ENCODE assay signal across 16 mouse cellular contexts in the genomic region with DNA sequence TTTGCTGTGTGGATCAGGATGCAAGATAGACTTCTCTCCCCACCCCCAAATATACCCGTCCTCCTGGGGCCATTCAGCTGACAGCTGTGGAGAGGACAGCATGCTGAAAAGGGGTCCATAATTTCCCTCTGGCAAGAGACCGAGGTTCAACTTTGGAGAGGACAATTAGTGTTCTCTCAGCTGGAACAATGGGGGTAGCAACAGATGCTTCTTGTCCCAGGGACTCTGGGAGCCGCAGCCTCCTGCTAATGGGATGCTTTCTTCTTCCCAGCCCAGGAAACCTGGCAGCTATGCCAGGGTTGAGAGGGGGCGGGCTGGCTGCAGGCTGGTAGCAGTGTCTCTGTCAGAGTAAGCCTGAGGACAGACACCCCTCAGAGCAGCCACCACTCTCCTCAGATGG.
A peak's percentile ranks its signal among the peaks of the same experiment; 100 is the strongest.
DNase-seq lines count a peak whose midpoint lies in the region; ATAC-seq and TF ChIP-seq lines count a peak whose summit lies in the region.
"Had no signal": no experiment of that assay in that cellular context is flagged by ENCODE, and none has a peak within 500 bp of the region (broad histone marks: within the 10 kb centered on the region; RNA-seq: fewer than 3 reads in every experiment).

No protein-coding gene starts in this region.

- no peak for TF ChIP-seq CTCF in forebrain, postnatal 0 days (IDR thresholded peaks at IDR 0.05; ENCODE audit: low read depth)

- no peaks in the 10 kb centered on the region for H3K9me3 ChIP-seq in forebrain, embryonic 13.5 days (replicated peaks)
- no peaks in the 10 kb centered on the region for H3K9me3 ChIP-seq in forebrain, embryonic 11.5 days (ENCODE audit: control insufficient read depth, low read length)
- H3K9me3 ChIP-seq in midbrain, embryonic 14.5 days (ENCODE audit: control insufficient read depth, low read length) = no peaks in the 10 kb centered on the region
- no peaks in the 10 kb centered on the region for H3K9me3 ChIP-seq in midbrain, embryonic 11.5 days (ENCODE audit: control insufficient read depth, low read length)
- H3K9me3 ChIP-seq in forebrain, postnatal 0 days (ENCODE audit: low read length) = no peaks in the 10 kb centered on the region
- no peaks in the 10 kb centered on the region for H3K9me3 ChIP-seq in neural tube, embryonic 13.5 days
- H3K9me3 ChIP-seq: embryonic facial prominence, embryonic 12.5 days; intestine, embryonic 15.5 days had no signal

- no peak overlapping the region for H3K27ac ChIP-seq in forebrain, embryonic 13.5 days
- H3K27ac ChIP-seq in forebrain, embryonic 11.5 days (ENCODE audit: low read depth, low read length) = no peak overlapping the region
- no peak overlapping the region for H3K27ac ChIP-seq in midbrain, embryonic 14.5 days (replicated peaks; ENCODE audit: low read depth, low read length)
- H3K27ac ChIP-seq in midbrain, embryonic 11.5 days (ENCODE audit: low read depth, low read length) = no peak overlapping the region
- no peak overlapping the region for H3K27ac ChIP-seq in forebrain, postnatal 0 days (ENCODE audit: low read depth, low read length)
- H3K27ac ChIP-seq in neural tube, embryonic 13.5 days (replicated peaks) = no peak overlapping the region
- H3K27ac ChIP-seq: embryonic facial prominence, embryonic 12.5 days; intestine, embryonic 15.5 days; kidney, postnatal 0 days; liver, embryonic 14.5 days had no signal

- 20% methylated on average over 4 of the region's 4 CpGs for WGBS in forebrain, embryonic 13.5 days
- WGBS in forebrain, embryonic 11.5 days = 39% methylated on average over 4 of the region's 4 CpGs
- WGBS in midbrain, embryonic 14.5 days = 37% methylated on average over 4 of the region's 4 CpGs
- 53% methylated on average over 4 of the region's 4 CpGs for WGBS in midbrain, embryonic 11.5 days
- 22% methylated on average over 4 of the region's 4 CpGs for WGBS in forebrain, postnatal 0 days
- 23% methylated on average over 4 of the region's 4 CpGs for WGBS in neural tube, embryonic 13.5 days

- no peak for DNase-seq in forebrain, embryonic 11.5 days (ENCODE audit: low spot score)
- peak; percentile 23 for DNase-seq in midbrain, embryonic 14.5 days
- no peak for DNase-seq in midbrain, embryonic 11.5 days (ENCODE audit: low spot score, missing footprints)
- peak; percentile 26 for DNase-seq in forebrain, postnatal 0 days
- DNase-seq in MN1 (ENCODE audit: low spot score) = no peak
- DNase-seq: gastrocnemius, postnatal 10 days; heart, postnatal 10 days; lung, postnatal 14 days had no signal

- peaks cover 23% of the 10 kb centered on the region for H3K4me1 ChIP-seq in forebrain, embryonic 13.5 days
- H3K4me1 ChIP-seq in forebrain, embryonic 11.5 days (replicated peaks; ENCODE audit: control insufficient read depth, insufficient read depth, low read length) = 0 out of 2 replicates have a peak, but pooled peaks cover 4% of the 10 kb centered on the region
- 0 out of 2 replicates have a peak, but pooled peaks cover 4% of the 10 kb centered on the region for H3K4me1 ChIP-seq in midbrain, embryonic 14.5 days (ENCODE audit: control insufficient read depth, insufficient read depth, low read length)
- no peaks in the 10 kb centered on the region for H3K4me1 ChIP-seq in midbrain, embryonic 11.5 days (ENCODE audit: control insufficient read depth, insufficient read depth, low read length)
- no peaks in the 10 kb centered on the region for H3K4me1 ChIP-seq in forebrain, postnatal 0 days (ENCODE audit: insufficient read depth)
- H3K4me1 ChIP-seq in neural tube, embryonic 13.5 days (replicated peaks) = peaks cover 9% of the 10 kb centered on the region
- H3K4me1 ChIP-seq: embryonic facial prominence, embryonic 12.5 days; intestine, embryonic 15.5 days had no signal

- no peaks in the 10 kb centered on the region for H3K27me3 ChIP-seq in forebrain, embryonic 13.5 days
- H3K27me3 ChIP-seq in forebrain, embryonic 11.5 days (ENCODE audit: control insufficient read depth, insufficient read depth, low read length) = no peaks in the 10 kb centered on the region
- no peaks in the 10 kb centered on the region for H3K27me3 ChIP-seq in midbrain, embryonic 14.5 days (ENCODE audit: control insufficient read depth, insufficient read depth, low read length)
- no peaks in the 10 kb centered on the region for H3K27me3 ChIP-seq in midbrain, embryonic 11.5 days (ENCODE audit: control insufficient read depth, insufficient read depth, low read length)
- H3K27me3 ChIP-seq in forebrain, postnatal 0 days (ENCODE audit: insufficient read depth, low read length) = peaks cover 8% of the 10 kb centered on the region
- H3K27me3 ChIP-seq in neural tube, embryonic 13.5 days = no peaks in the 10 kb centered on the region
- H3K27me3 ChIP-seq: embryonic facial prominence, embryonic 12.5 days; intestine, embryonic 15.5 days had no signal

- no peak overlapping the region for H3K9ac ChIP-seq in forebrain, embryonic 13.5 days
- H3K9ac ChIP-seq in forebrain, embryonic 11.5 days (ENCODE audit: low read length) = no peak overlapping the region
- H3K9ac ChIP-seq in midbrain, embryonic 14.5 days (replicated peaks; ENCODE audit: low read length) = no peak overlapping the region
- no peak overlapping the region for H3K9ac ChIP-seq in midbrain, embryonic 11.5 days (ENCODE audit: low read length)
- no peak overlapping the region for H3K9ac ChIP-seq in forebrain, postnatal 0 days
- H3K9ac ChIP-seq in neural tube, embryonic 13.5 days = no peak overlapping the region
- H3K9ac ChIP-seq: embryonic facial prominence, embryonic 12.5 days; intestine, embryonic 15.5 days; liver, embryonic 14.5 days had no signal

- no peak overlapping the region for H3K4me2 ChIP-seq in forebrain, embryonic 13.5 days
- H3K4me2 ChIP-seq in forebrain, embryonic 11.5 days (ENCODE audit: low read depth, low read length, severe bottlenecking) = no peak overlapping the region
- H3K4me2 ChIP-seq in midbrain, embryonic 14.5 days (ENCODE audit: low read length) = no peak overlapping the region
- no peak overlapping the region for H3K4me2 ChIP-seq in midbrain, embryonic 11.5 days
- no peak overlapping the region for H3K4me2 ChIP-seq in forebrain, postnatal 0 days (ENCODE audit: low read depth)
- H3K4me2 ChIP-seq in neural tube, embryonic 13.5 days = no peak overlapping the region
- H3K4me2 ChIP-seq: embryonic facial prominence, embryonic 12.5 days; intestine, embryonic 15.5 days had no signal

- H3K4me3 ChIP-seq in forebrain, embryonic 13.5 days = no peak overlapping the region
- no peak overlapping the region for H3K4me3 ChIP-seq in forebrain, embryonic 11.5 days (ENCODE audit: low read depth, low read length)
- no peak overlapping the region for H3K4me3 ChIP-seq in midbrain, embryonic 14.5 days (replicated peaks; ENCODE audit: low read depth, low read length)
- no peak overlapping the region for H3K4me3 ChIP-seq in midbrain, embryonic 11.5 days (ENCODE audit: low read depth, low read length)
- H3K4me3 ChIP-seq in forebrain, postnatal 0 days (ENCODE audit: low read depth, low read length) = no peak overlapping the region
- H3K4me3 ChIP-seq in neural tube, embryonic 13.5 days = no peak overlapping the region
- H3K4me3 ChIP-seq: embryonic facial prominence, embryonic 12.5 days; intestine, embryonic 15.5 days had no signal

- no peaks in the 10 kb centered on the region for H3K36me3 ChIP-seq in forebrain, embryonic 13.5 days (ENCODE audit: poor library complexity, severe bottlenecking)
- no peaks in the 10 kb centered on the region for H3K36me3 ChIP-seq in forebrain, embryonic 11.5 days (ENCODE audit: control insufficient read depth, insufficient read depth, low read length)
- no peaks in the 10 kb centered on the region for H3K36me3 ChIP-seq in midbrain, embryonic 14.5 days (ENCODE audit: control insufficient read depth, insufficient read depth, low read length)
- no peaks in the 10 kb centered on the region for H3K36me3 ChIP-seq in midbrain, embryonic 11.5 days (ENCODE audit: control insufficient read depth, insufficient read depth, low read length)
- no peaks in the 10 kb centered on the region for H3K36me3 ChIP-seq in forebrain, postnatal 0 days (ENCODE audit: insufficient read depth)
- H3K36me3 ChIP-seq in neural tube, embryonic 13.5 days = no peaks in the 10 kb centered on the region
- H3K36me3 ChIP-seq: embryonic facial prominence, embryonic 12.5 days; intestine, embryonic 15.5 days had no signal

- ATAC-seq in forebrain, embryonic 13.5 days = peak; percentile 75
- no peak for ATAC-seq in forebrain, embryonic 11.5 days (replicated peaks; ENCODE audit: low FRiP score)
- no peak for ATAC-seq in midbrain, embryonic 14.5 days (ENCODE audit: low FRiP score, low TSS enrichment)
- ATAC-seq in midbrain, embryonic 11.5 days (ENCODE audit: low FRiP score) = no peak
- peak; percentile 85 for ATAC-seq in forebrain, postnatal 0 days
- ATAC-seq in neural tube, embryonic 13.5 days (ENCODE audit: low read depth) = peak; percentile 71; the same call in 1 of the 2 replicates
- no peak for ATAC-seq in monocyte, adult 5-6 weeks (replicated peaks; ENCODE audit: insufficient number of reproducible peaks, low FRiP score, low TSS enrichment, poor library complexity, severe bottlenecking)
- ATAC-seq: intestine, embryonic 15.5 days; Patski had no signal

Comparison
In these comparisons a context has a peak if more than half of its experiments do, and no peak if none do; other contexts are left out.
1. ATAC-seq: peak in forebrain, embryonic 13.5 days (single experiment), forebrain, postnatal 0 days (single experiment) and neural tube, embryonic 13.5 days (single experiment); none in forebrain, embryonic 11.5 days (single experiment), midbrain, embryonic 14.5 days (single experiment), midbrain, embryonic 11.5 days (single experiment) and monocyte, adult 5-6 weeks (single experiment).
2. DNase-seq: peak in midbrain, embryonic 14.5 days (single experiment) and forebrain, postnatal 0 days (single experiment); none in forebrain, embryonic 11.5 days (single experiment), midbrain, embryonic 11.5 days (single experiment) and MN1 (single experiment).